Mouse (Mus musculus): ENCODE data around the gene Tsc1.

Tsc1 gene

GRCm38 (mm10) chr2:28730676-28731075 is 89.6 kb downstream of the Tsc1 start:
- DNase-seq (ENCODE audit: low spot score in 2 of 2): no peak

GRCm38 (mm10) chr2:28737112-28737511 is 96.1 kb downstream of the Tsc1 start:
- DNase-seq (ENCODE audit: low spot score in 2 of 2): no peak

- no peak for DNase-seq (ENCODE audit: low spot score in 2 of 2)
Observed at GRCm38 (mm10) chr2:28740159-28740558, 99.1 kb downstream of the Tsc1 start.

All from right cerebral cortex, adult 2 months (tissue).